Mouse (Mus musculus) liver, adult 2 months (tissue): ENCODE results near the gene Rnf212.

Experiments used
- CTCF ChIP-seq: fragments of 200-500 bp; IDR thresholded peaks from 2 replicates; pipeline ENCODE4 v1.5.1; 2011; ENCODE audit warnings: low read depth, low read length, control low read depth
- POLR2A ChIP-seq: fragments of 200-500 bp; IDR thresholded peaks from 2 replicates; pipeline ENCODE4 v1.6.1; 2011; ENCODE audit warnings: low read length, control low read depth; ENCODE audit not compliant: insufficient read depth; ENCODE audit errors: extremely low read depth

GRCm38 (mm10) chr5:108750328-108751210 lies 24.2 kb downstream of the Rnf212 start:
- TF ChIP-seq POLR2A (no peak), CTCF (no peak)
